Mouse (Mus musculus): Measurements from ENCODE around the gene Gm20441.

DNA sequence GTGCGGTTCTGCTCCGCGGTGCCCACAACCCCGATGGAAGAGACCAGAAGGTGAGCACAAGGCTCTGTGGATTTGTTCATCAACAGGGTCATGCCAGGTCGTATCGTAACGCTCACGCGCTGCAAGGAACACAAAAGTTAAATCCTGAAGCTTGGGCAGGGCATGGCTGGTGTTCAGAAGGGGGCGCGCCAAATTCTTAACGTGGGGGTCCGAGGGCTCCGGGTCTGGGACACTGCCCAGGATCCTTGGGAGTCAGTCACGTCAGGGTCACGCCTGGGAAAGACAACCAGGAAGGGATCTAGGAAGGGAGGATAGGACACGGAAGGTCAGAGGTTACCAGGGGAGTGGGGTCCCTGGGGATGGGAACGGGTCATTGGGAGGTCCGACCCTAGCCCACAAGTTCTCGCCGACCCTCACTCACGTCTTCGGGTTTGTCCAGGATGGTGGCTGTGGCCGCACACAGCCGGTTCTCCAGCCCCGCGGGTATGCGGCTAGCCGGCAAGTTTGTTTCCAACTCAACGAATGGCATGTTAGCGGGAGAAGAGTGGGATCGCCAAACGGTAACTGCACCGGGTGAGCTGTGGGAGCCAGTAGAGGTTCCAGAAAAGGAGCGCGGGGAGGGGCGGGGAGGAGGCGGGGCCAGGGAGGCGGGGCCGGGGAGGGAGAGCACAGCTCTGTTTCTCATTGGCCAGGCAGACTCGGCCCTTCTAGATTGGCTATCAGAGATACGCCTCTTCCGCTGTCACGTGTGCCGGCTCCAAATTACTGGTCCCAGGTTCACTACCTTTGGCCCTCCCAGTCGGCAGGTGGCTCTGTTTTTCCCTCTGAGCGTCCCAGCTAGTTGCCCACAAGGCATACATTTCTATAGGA lies 7.7 kb downstream of the Gm20441 start, which contains the start of gene Ddt:
- TF ChIP-seq POLR2A (IDR thresholded peaks at IDR 0.05; ENCODE audit: extremely low read depth, insufficient read depth, low read length) = peak; percentile 96
- TF ChIP-seq CTCF (IDR thresholded peaks at IDR 0.05; ENCODE audit: low read depth, low read length) = peak; percentile 61
